Mouse (Mus musculus) left cerebral cortex, adult 2 months (tissue): ENCODE measurements around the gene Melk. TPM values are rescaled to one million over a fixed set of nuclear protein-coding genes. Genes with fewer than 3 reads are reported as not detected.
A peak's percentile ranks its signal among the peaks of the same experiment; 100 is the strongest.

Experiments used
- DNase-seq, 2 experiments: peaks; one replicate each; pipeline ENCODE4 v3.0.0; 2021 to 2022; ENCODE audit warnings: low spot score in 2 of 2, mixed read lengths in 1 of 2; ENCODE audit errors: extremely low spot score in 1 of 2
- H3K27ac ChIP-seq: fragments of 200-600 bp; 2 replicates; pipeline ENCODE4 v1.8.1; 2022
- H3K4me3 ChIP-seq: fragments of 200-600 bp; 2 replicates; pipeline ENCODE4 v1.8.1; 2022
- CTCF ChIP-seq: fragments of 200-600 bp; IDR thresholded peaks from 2 replicates; pipeline ENCODE4 v1.8.1; 2022; ENCODE audit warnings: antibody characterized with exemption, mild to moderate bottlenecking, moderate library complexity
- intact Hi-C: fragments of 180-260 bp; cut with DNase I; formaldehyde crosslinking; loops from one replicate; pipeline ENCODE4 v1.15.1; 2025
- total RNA-seq, 2 experiments: library from RNA; stranded (reverse); gene quantifications; 2 replicates each; pipeline ENCODE4 v1.2.3; 2021

The Melk gene
- total RNA-seq, 2 experiments from 2014 or later = 0.63 to 0.81 TPM

DNA sequence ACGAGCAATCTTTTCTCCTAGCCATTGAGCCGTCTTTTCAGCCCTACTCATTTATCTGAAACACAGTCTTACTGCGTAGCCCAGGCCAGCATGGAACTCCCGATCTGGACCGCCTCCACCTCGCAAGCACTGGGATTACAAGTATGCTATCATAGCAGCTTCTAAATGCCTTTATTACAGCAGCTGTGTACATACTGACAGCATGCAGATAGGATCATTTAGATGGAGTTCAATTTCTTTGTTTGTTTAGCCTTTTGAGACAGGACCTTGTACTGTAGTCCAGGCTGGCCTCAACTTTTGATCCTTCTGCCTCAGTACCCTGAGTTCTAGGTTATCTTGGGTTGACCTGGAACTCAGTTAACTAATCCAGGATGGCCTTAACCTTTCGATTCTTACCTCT lies 61.0 kb downstream of the Melk start:
- Histone ChIP-seq H3K4me3 (no peak overlapping the region), H3K27ac (no peak overlapping the region)
- TF ChIP-seq CTCF = no peak
- no peak for DNase-seq
- intact Hi-C loops = no loop called here

DNA sequence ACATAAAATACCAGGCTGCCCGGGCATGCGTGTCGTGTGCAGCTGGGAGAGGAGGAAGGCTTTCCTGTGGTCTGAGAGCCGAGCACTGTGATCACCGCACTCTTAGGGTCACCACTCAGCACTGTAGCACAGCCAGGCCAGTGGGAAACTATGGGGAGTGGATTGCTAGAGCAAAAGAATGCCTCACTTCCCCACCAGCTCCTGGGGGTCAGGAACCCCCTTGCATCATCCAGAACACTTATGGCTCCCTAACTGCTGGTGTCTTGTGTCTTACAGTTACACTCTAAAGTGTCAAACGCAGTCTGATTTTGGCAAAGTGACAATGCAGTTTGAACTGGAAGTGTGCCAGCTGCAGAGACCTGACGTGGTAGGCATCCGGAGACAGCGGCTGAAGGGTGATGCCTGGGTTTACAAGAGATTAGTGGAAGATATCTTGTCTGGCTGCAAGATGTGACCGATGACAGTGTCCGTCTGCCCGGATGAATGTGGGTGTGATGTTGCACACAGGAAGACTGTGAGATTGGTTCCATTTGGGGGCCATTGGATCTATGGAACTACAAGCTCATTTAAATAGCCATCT lies 62.8 kb downstream of the Melk start:
- DNase-seq = no peak
- no peak for TF ChIP-seq CTCF
- intact Hi-C loops = no loop called here
- no peak overlapping the region for H3K4me3 ChIP-seq
- H3K27ac ChIP-seq = no peak overlapping the region

DNA sequence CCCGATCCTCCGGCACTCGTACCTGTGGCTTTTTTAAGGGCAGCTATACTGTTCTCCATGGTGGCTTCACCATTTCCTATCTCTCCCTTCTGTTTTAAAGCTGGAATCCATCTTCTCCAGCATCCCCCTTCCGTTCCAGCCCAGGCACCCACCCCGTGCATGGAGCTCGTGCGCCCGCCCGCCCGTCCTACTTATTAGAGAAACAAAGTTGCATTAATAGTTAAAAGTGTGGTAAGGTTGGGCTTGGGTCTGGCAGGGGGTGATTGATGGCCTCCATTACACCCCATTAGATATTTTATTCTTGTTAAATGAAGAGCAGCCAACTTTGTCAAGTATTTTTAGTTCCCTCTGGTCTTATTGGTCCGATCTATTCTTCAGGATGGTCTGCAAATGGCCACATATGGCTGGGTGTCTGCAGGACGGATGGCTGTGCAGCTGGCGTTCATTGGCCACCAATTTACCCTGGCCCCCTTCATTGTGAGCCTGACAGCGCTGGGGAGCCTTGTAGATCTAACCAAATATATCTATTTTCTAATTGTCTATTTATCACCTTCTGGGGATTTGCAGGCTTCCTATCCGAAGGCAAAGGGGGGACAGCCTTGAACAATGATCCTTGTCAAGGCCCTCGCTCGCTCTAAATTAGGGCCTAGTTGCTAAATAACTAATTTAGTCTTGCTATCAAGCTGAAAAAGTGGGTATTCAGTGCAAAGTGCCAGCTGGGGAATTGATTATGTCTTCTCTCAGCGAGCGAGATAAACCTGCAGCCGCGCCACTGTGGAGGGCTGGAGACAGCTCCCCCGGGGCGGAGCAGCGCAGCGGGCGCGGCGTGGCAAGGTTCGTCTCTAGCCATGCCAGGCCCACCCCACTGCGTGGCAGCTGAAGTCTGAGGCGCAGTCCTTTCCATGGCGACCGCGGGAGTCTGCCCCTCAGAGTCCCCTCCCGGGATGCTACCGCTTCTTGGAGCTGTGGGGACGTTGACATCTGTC lies 91.8 kb downstream of the Melk start:
- no peak for TF ChIP-seq CTCF
- H3K27ac ChIP-seq = no peak overlapping the region
- no peak overlapping the region for H3K4me3 ChIP-seq
- no peak for DNase-seq
- intact Hi-C loops = no loop called here

DNA sequence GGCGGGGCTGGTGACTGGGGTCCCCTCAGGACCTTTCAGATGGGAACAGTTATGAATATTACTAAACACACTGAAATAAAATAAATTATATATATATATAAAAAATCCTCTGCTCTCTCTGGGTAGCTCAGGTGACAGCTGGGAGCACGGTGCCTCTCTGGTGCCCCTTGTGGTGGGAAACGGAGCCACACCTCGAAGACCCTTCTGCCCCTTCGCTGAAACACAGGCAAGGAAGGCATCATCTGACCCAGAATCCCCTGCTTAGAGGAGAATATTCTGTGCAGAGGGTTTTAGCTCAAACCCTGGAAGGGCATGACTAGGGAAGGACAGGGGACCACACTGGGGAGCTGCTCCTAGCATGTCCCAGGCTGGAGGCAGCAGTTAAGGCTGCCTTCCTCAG lies 101.9 kb downstream of the Melk start:
- peak; percentile 70 for TF ChIP-seq CTCF
- intact Hi-C loops = no loop called here
- Histone ChIP-seq H3K27ac (no peak overlapping the region), H3K4me3 (no peak overlapping the region)
- peak in 1 of 2 experiments; percentile 23 for DNase-seq

DNA sequence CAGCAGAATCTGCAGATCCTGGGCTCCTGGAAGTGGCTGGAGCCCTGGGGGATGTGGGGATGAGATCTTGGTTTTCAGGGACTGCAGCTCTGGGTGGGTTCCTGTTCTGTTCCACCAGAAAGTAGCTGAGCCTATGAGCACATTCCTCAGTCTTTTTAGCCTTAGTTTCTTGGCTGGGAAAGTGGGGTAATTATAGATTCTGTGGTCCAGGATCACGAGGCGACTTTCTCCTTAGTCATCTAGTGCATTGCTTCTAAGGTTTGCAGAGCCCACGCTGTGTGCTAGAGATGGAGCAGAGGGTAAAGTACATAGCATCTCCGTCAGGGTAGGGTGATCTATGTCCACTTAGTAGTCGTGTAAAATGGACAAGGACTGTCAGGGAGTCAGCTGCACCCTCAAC lies 103.8 kb downstream of the Melk start:
- intact Hi-C loops = no loop called here
- TF ChIP-seq CTCF = no peak
- no peak for DNase-seq
- Histone ChIP-seq H3K27ac (no peak overlapping the region), H3K4me3 (no peak overlapping the region)

Other genes with a start within 250 kb of the Melk start
- gene Gne, start 216.7 kb upstream of the Melk start, total RNA-seq = 10 to 100 TPM; 47.6 to 51.8 TPM
- 10 to 100 TPM; 63.0 to 73.4 TPM for gene Rnf38, start 67.1 kb upstream of the Melk start, total RNA-seq